10 mouse cellular contexts compared by ENCODE assay signal in genomic region chr11:90367894-90368860, GRCm38 (mm10). TPM values are rescaled to one million over a fixed set of nuclear protein-coding genes. Genes with fewer than 3 reads are reported as not detected.
DNase-seq lines count a peak whose midpoint lies in the region; ATAC-seq and TF ChIP-seq lines count a peak whose summit lies in the region.
"Had no signal": no experiment of that assay in that cellular context is flagged by ENCODE, and none has a peak within 500 bp of the region (broad histone marks: within the 10 kb centered on the region; RNA-seq: fewer than 3 reads in every experiment).

No protein-coding gene starts in this region.

- H3K79me2 ChIP-seq in heart, adult 2 months (replicated peaks; ENCODE audit: control insufficient read depth, insufficient read depth, low read length): no peaks in the 10 kb centered on the region

- H3K9ac ChIP-seq in heart, adult 2 months (ENCODE audit: low read depth, low read length): no peak overlapping the region
- H3K9ac ChIP-seq in embryonic facial prominence, embryonic 14.5 days (ENCODE audit: low read depth, low read length): no peak overlapping the region
- H3K9ac ChIP-seq in forebrain, postnatal 0 days: no peak overlapping the region

- no peak for TF ChIP-seq EP300 in heart, adult 2 months (IDR thresholded peaks at IDR 0.05; ENCODE audit: insufficient read depth, low read depth, low read length)

- H3K4me2 ChIP-seq in embryonic facial prominence, embryonic 14.5 days (ENCODE audit: low read depth, low read length): no peak overlapping the region
- no peak overlapping the region for H3K4me2 ChIP-seq in forebrain, postnatal 0 days (ENCODE audit: low read depth)

- peaks cover 28% of the 10 kb centered on the region for H3K4me1 ChIP-seq in heart, adult 2 months (ENCODE audit: control insufficient read depth, insufficient read depth, low read length)
- peaks cover 68% of the 10 kb centered on the region for H3K4me1 ChIP-seq in embryonic facial prominence, embryonic 14.5 days (ENCODE audit: control insufficient read depth, insufficient read depth, low read length)
- H3K4me1 ChIP-seq in forebrain, postnatal 0 days (ENCODE audit: insufficient read depth): peaks cover 29% of the 10 kb centered on the region

- no peak overlapping the region for H3K4me3 ChIP-seq in heart, adult 2 months
- no peak overlapping the region for H3K4me3 ChIP-seq in left cerebral cortex, adult 2 months
- H3K4me3 ChIP-seq in embryonic facial prominence, embryonic 14.5 days (ENCODE audit: low read depth, low read length): no peak overlapping the region
- no peak overlapping the region for H3K4me3 ChIP-seq in forebrain, postnatal 0 days (ENCODE audit: low read depth, low read length)

- H3K27ac ChIP-seq in heart, adult 2 months: peak overlapping the region; percentile 85
- H3K27ac ChIP-seq in left cerebral cortex, adult 2 months: peak overlapping the region; percentile 89
- H3K27ac ChIP-seq in embryonic facial prominence, embryonic 14.5 days (replicated peaks; ENCODE audit: low read depth, low read length): peak overlapping the region; percentile 83
- no peak overlapping the region for H3K27ac ChIP-seq in forebrain, postnatal 0 days (ENCODE audit: low read depth, low read length)

- intact Hi-C loops in heart, adult 2 months (cut with DNase I): loop anchor here (2.0 to 10.0 kb wide), 2 partner anchors 15 to 247 kb away; no protein-coding TSS in a partner anchor
- intact Hi-C loops in left cerebral cortex, adult 2 months (cut with DNase I): loop anchor here (5.0 kb wide), 1 partner anchor 116 kb away; no protein-coding TSS in a partner anchor
- intact Hi-C loops in left cerebral cortex, postnatal 14 days (cut with DNase I): loop anchor here (5.0 kb wide), 1 partner anchor 51 kb away; no protein-coding TSS in a partner anchor

- peaks cover 13% of the 10 kb centered on the region for H3K36me3 ChIP-seq in heart, adult 2 months (ENCODE audit: control insufficient read depth, insufficient read depth, low read length)
- H3K36me3 ChIP-seq in embryonic facial prominence, embryonic 14.5 days (ENCODE audit: control insufficient read depth, insufficient read depth, low read length): no peaks in the 10 kb centered on the region
- H3K36me3 ChIP-seq in forebrain, postnatal 0 days (ENCODE audit: insufficient read depth): no peaks in the 10 kb centered on the region

- H3K27me3 ChIP-seq in heart, adult 2 months (ENCODE audit: control insufficient read depth, insufficient read depth, low read length): no peaks in the 10 kb centered on the region
- H3K27me3 ChIP-seq in embryonic facial prominence, embryonic 14.5 days (replicated peaks; ENCODE audit: control insufficient read depth, insufficient read depth, low read length): no peaks in the 10 kb centered on the region
- no peaks in the 10 kb centered on the region for H3K27me3 ChIP-seq in forebrain, postnatal 0 days (ENCODE audit: insufficient read depth, low read length)

- WGBS in heart, adult 2 months: 80% methylated on average over 14 of the region's 14 CpGs
- WGBS in embryonic facial prominence, embryonic 14.5 days: 62% methylated on average over 14 of the region's 14 CpGs
- WGBS in forebrain, postnatal 0 days: 74% methylated on average over 14 of the region's 14 CpGs

- no peak for TF ChIP-seq CTCF in heart, adult 2 months (IDR thresholded peaks at IDR 0.05)
- no peak for TF ChIP-seq CTCF in left cerebral cortex, adult 2 months (IDR thresholded peaks at IDR 0.05)
- no peak for TF ChIP-seq CTCF in forebrain, postnatal 0 days (IDR thresholded peaks at IDR 0.05; ENCODE audit: low read depth)

- no peaks in the 10 kb centered on the region for H3K9me3 ChIP-seq in embryonic facial prominence, embryonic 14.5 days (ENCODE audit: control insufficient read depth, low read length)
- no peaks in the 10 kb centered on the region for H3K9me3 ChIP-seq in forebrain, postnatal 0 days (ENCODE audit: low read length)

- ATAC-seq in embryonic facial prominence, embryonic 14.5 days (ENCODE audit: low read depth): no peak
- ATAC-seq in forebrain, postnatal 0 days: no peak

- DNase-seq in heart, adult 2 months: no peak
- DNase-seq in heart, adult 9 months (ENCODE audit: low spot score in 2 of 2): no peak
- no peak for DNase-seq in left cerebral cortex, adult 2 months (ENCODE audit: extremely low spot score in 1 of 2, low spot score in 2 of 2)
- no peak for DNase-seq in left cerebral cortex, postnatal 14 days (ENCODE audit: low spot score in 2 of 2)
- no peak for DNase-seq in embryonic facial prominence, embryonic 14.5 days (ENCODE audit: low spot score)
- peak; percentile 64 to 75 for DNase-seq in kidney, postnatal 36 days
- DNase-seq in forebrain, postnatal 0 days: no peak
- DNase-seq in MN1 (ENCODE audit: low spot score): no peak
- DNase-seq: spleen, adult 18-20 months had no signal

- TF ChIP-seq POLR2A in heart, adult 2 months (IDR thresholded peaks at IDR 0.05; ENCODE audit: insufficient read depth, low read depth, low read length): no peak

RNA-seq across cellular contexts. Expression of gene Hlf, which starts 22.5 kb away (rescaled TPM):
- 10 to 100 TPM; 11.0 to 18.2 TPM for total RNA-seq in heart, adult 2 months (2021)
- polyA plus RNA-seq in heart, adult 2 months (2012; rRNA removed): 14.0 and 17.3 TPM in 2 replicates
- 100 to 1,000 TPM; 138 to 143 TPM for total RNA-seq in left cerebral cortex, adult 2 months (2021)
- 10 to 100 TPM; 82.2 to 96.9 TPM for total RNA-seq in left cerebral cortex, postnatal 14 days (2021)
- polyA plus RNA-seq in embryonic facial prominence, embryonic 14.5 days (2014; fragmentation: Nextera tagmentation; extraction: Ambion mirVana): 5.1 and 6.2 TPM in 2 replicates
- total RNA-seq in forebrain, postnatal 0 days (2014; rRNA removed): 5.7 and 6.8 TPM in 2 replicates
- 5.5 and 9.7 TPM in 2 replicates for polyA plus RNA-seq in forebrain, postnatal 0 days (2015; fragmentation: Nextera tagmentation; extraction: Ambion mirVana)
- total RNA-seq: monocyte, adult 5-6 weeks had no signal

Comparison
In these comparisons a context has a peak if more than half of its experiments do, and no peak if none do; other contexts are left out.
1. DNase-seq: peak in kidney, postnatal 36 days (2 of 2); none in heart, adult 2 months (0 of 2), heart, adult 9 months (0 of 2), left cerebral cortex, adult 2 months (0 of 2), left cerebral cortex, postnatal 14 days (0 of 2), embryonic facial prominence, embryonic 14.5 days (single experiment), forebrain, postnatal 0 days (single experiment) and MN1 (single experiment).
2. RNA of gene Hlf, which starts 22.5 kb away (total RNA-seq): 138 to 143 TPM in left cerebral cortex, adult 2 months and 82.2 to 96.9 TPM in left cerebral cortex, postnatal 14 days; 11.0 to 18.2 TPM in heart, adult 2 months and 5.7 to 6.8 TPM in forebrain, postnatal 0 days; every median in the first group is over 4 times any median in the second.